Mouse (Mus musculus): Measurements from ENCODE around the gene Hsd17b3. TPM values are rescaled to one million over a fixed set of nuclear protein-coding genes. Genes with fewer than 3 reads are reported as not detected.

Hsd17b3 gene
- polyA plus RNA-seq, 1 experiment from 2014 or later = not detected

GRCm38 (mm10) chr13:64092141-64092540 is 3.1 kb upstream of the Hsd17b3 start:
- Histone ChIP-seq H3K9ac (ENCODE audit: low read length) (no peak overlapping the region), H3K4me1 (replicated peaks; ENCODE audit: control insufficient read depth, insufficient read depth, low read length) (peaks cover 4% of the 10 kb centered on the region; the same call in 1 of the 2 replicates), H3K4me3 (ENCODE audit: low read depth, low read length) (no peak overlapping the region), H3K27me3 (replicated peaks; ENCODE audit: control insufficient read depth, insufficient read depth, low read length) (no peaks in the 10 kb centered on the region), H3K4me2 (ENCODE audit: low read length) (no peak overlapping the region), H3K27ac (ENCODE audit: low read depth) (no peak overlapping the region), H3K9me3 (ENCODE audit: control insufficient read depth, low read length) (no peaks in the 10 kb centered on the region), H3K36me3 (ENCODE audit: control insufficient read depth, insufficient read depth, low read length) (no peaks in the 10 kb centered on the region)
- no peak for DNase-seq (ENCODE audit: low spot score)
- WGBS = 57% methylated on average over 3 of the region's 3 CpGs
- ATAC-seq (replicated peaks; ENCODE audit: low FRiP score, low TSS enrichment, low read depth) = no peak

GRCm38 (mm10) chr13:64091006-64091405 is 2.0 kb upstream of the Hsd17b3 start:
- no peaks in the 10 kb centered on the region for H3K27me3 ChIP-seq (replicated peaks; ENCODE audit: control insufficient read depth, insufficient read depth, low read length)
- H3K27ac ChIP-seq (ENCODE audit: low read depth) = no peak overlapping the region
- H3K36me3 ChIP-seq (ENCODE audit: control insufficient read depth, insufficient read depth, low read length) = no peaks in the 10 kb centered on the region
- no peaks in the 10 kb centered on the region for H3K9me3 ChIP-seq (ENCODE audit: control insufficient read depth, low read length)
- H3K4me3 ChIP-seq (ENCODE audit: low read depth, low read length) = no peak overlapping the region
- 78% methylated on average over 7 of the region's 7 CpGs for WGBS
- no peak overlapping the region for H3K9ac ChIP-seq (ENCODE audit: low read length)
- DNase-seq (ENCODE audit: low spot score) = no peak
- H3K4me2 ChIP-seq (ENCODE audit: low read length) = no peak overlapping the region
- no peak for ATAC-seq (replicated peaks; ENCODE audit: low FRiP score, low TSS enrichment, low read depth)
- peaks cover 4% of the 10 kb centered on the region; the same call in 1 of the 2 replicates for H3K4me1 ChIP-seq (replicated peaks; ENCODE audit: control insufficient read depth, insufficient read depth, low read length)

- no peak for DNase-seq (ENCODE audit: low spot score)
- no peak overlapping the region for H3K4me2 ChIP-seq (ENCODE audit: low read length)
- H3K27ac ChIP-seq (ENCODE audit: low read depth) = no peak overlapping the region
- no peaks in the 10 kb centered on the region for H3K36me3 ChIP-seq (ENCODE audit: control insufficient read depth, insufficient read depth, low read length)
- no peaks in the 10 kb centered on the region for H3K9me3 ChIP-seq (ENCODE audit: control insufficient read depth, low read length)
- ATAC-seq (replicated peaks; ENCODE audit: low FRiP score, low TSS enrichment, low read depth) = no peak
- WGBS = 74% methylated on average over 5 of the region's 5 CpGs
- H3K4me1 ChIP-seq (replicated peaks; ENCODE audit: control insufficient read depth, insufficient read depth, low read length) = peaks cover 4% of the 10 kb centered on the region; the same call in 1 of the 2 replicates
- H3K9ac ChIP-seq (ENCODE audit: low read length) = no peak overlapping the region
- H3K4me3 ChIP-seq (ENCODE audit: low read depth, low read length) = no peak overlapping the region
- no peaks in the 10 kb centered on the region for H3K27me3 ChIP-seq (replicated peaks; ENCODE audit: control insufficient read depth, insufficient read depth, low read length)
These were observed 1.2 kb upstream of the Hsd17b3 start for GRCm38 (mm10) chr13:64090278-64090677.

GRCm38 (mm10) chr13:64088057-64088456 is 973 bp downstream of the Hsd17b3 start:
- Histone ChIP-seq H3K4me2 (ENCODE audit: low read length) (no peak overlapping the region), H3K9ac (ENCODE audit: low read length) (no peak overlapping the region), H3K36me3 (ENCODE audit: control insufficient read depth, insufficient read depth, low read length) (no peaks in the 10 kb centered on the region), H3K27ac (ENCODE audit: low read depth) (no peak overlapping the region), H3K27me3 (replicated peaks; ENCODE audit: control insufficient read depth, insufficient read depth, low read length) (no peaks in the 10 kb centered on the region), H3K9me3 (ENCODE audit: control insufficient read depth, low read length) (no peaks in the 10 kb centered on the region), H3K4me3 (ENCODE audit: low read depth, low read length) (no peak overlapping the region), H3K4me1 (replicated peaks; ENCODE audit: control insufficient read depth, insufficient read depth, low read length) (no peaks in the 10 kb centered on the region)
- no peak for ATAC-seq (replicated peaks; ENCODE audit: low FRiP score, low TSS enrichment, low read depth)
- WGBS = 78% methylated on average over 7 of the region's 7 CpGs
- DNase-seq (ENCODE audit: low spot score) = no peak

DNA sequence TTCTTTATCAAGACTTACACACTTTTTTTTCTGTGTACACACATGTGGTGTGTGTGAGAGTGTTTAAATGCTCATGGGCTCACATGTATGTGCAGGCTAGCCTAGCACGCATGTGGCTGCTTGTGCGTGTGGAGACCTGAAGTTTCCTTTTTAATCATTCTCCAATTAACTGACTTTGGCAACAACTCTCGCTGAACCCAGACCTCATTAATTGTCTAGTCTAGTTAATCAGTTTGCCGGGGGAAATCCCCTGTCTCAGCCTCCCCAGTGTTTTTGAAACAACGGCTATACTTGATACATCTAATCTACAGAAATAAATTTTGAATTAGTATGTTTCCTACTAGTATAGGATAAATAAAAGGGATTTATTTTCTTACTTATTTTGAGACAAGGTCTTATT is 3.0 kb downstream of the Hsd17b3 start:
- ATAC-seq (replicated peaks; ENCODE audit: low FRiP score, low TSS enrichment, low read depth) = no peak
- Histone ChIP-seq H3K36me3 (ENCODE audit: control insufficient read depth, insufficient read depth, low read length) (no peaks in the 10 kb centered on the region), H3K4me3 (ENCODE audit: low read depth, low read length) (no peak overlapping the region), H3K4me1 (replicated peaks; ENCODE audit: control insufficient read depth, insufficient read depth, low read length) (peaks cover 4% of the 10 kb centered on the region; the same call in 1 of the 2 replicates), H3K9ac (ENCODE audit: low read length) (no peak overlapping the region), H3K27me3 (replicated peaks; ENCODE audit: control insufficient read depth, insufficient read depth, low read length) (no peaks in the 10 kb centered on the region), H3K27ac (ENCODE audit: low read depth) (no peak overlapping the region), H3K9me3 (ENCODE audit: control insufficient read depth, low read length) (no peaks in the 10 kb centered on the region), H3K4me2 (ENCODE audit: low read length) (no peak overlapping the region)
- no peak for DNase-seq (ENCODE audit: low spot score)
- 91% methylated on average over 5 of the region's 5 CpGs for WGBS

DNA sequence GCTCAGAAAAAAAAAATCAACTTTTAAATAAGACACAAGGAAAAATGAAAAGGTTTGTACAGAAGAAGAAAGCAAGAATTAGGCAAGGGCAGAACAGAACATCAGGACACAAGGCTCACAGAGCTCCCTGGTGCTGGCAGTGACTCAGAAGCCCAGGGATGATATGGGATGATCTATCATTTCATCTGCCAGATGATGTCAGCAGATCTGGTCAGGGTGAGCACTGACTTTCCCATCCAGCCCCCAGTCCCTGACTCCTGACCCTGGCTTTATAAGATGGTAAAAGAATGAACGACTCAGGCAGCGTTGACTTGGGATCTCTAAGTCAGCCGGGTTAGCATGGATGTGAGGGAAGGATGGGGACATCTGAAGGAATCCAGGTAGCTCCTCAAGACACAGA is 5.7 kb downstream of the Hsd17b3 start:
- no peak overlapping the region for H3K9ac ChIP-seq (ENCODE audit: low read length)
- H3K27me3 ChIP-seq (replicated peaks; ENCODE audit: control insufficient read depth, insufficient read depth, low read length) = no peaks in the 10 kb centered on the region
- H3K36me3 ChIP-seq (ENCODE audit: control insufficient read depth, insufficient read depth, low read length) = no peaks in the 10 kb centered on the region
- H3K4me3 ChIP-seq (ENCODE audit: low read depth, low read length) = no peak overlapping the region
- WGBS = 76% methylated on average over 3 of the region's 3 CpGs
- H3K4me1 ChIP-seq (replicated peaks; ENCODE audit: control insufficient read depth, insufficient read depth, low read length) = peaks cover 4% of the 10 kb centered on the region; the same call in 1 of the 2 replicates
- H3K27ac ChIP-seq (ENCODE audit: low read depth) = no peak overlapping the region
- DNase-seq (ENCODE audit: low spot score) = no peak
- H3K9me3 ChIP-seq (ENCODE audit: control insufficient read depth, low read length) = no peaks in the 10 kb centered on the region
- no peak overlapping the region for H3K4me2 ChIP-seq (ENCODE audit: low read length)
- no peak for ATAC-seq (replicated peaks; ENCODE audit: low FRiP score, low TSS enrichment, low read depth)

- no peak overlapping the region for H3K9ac ChIP-seq (ENCODE audit: low read length)
- H3K27me3 ChIP-seq (replicated peaks; ENCODE audit: control insufficient read depth, insufficient read depth, low read length) = no peaks in the 10 kb centered on the region
- no peak for DNase-seq (ENCODE audit: low spot score)
- H3K36me3 ChIP-seq (ENCODE audit: control insufficient read depth, insufficient read depth, low read length) = no peaks in the 10 kb centered on the region
- ATAC-seq (replicated peaks; ENCODE audit: low FRiP score, low TSS enrichment, low read depth) = no peak
- WGBS = 46% methylated on average over 16 of the region's 16 CpGs
- H3K27ac ChIP-seq (ENCODE audit: low read depth) = no peak overlapping the region
- H3K4me1 ChIP-seq (replicated peaks; ENCODE audit: control insufficient read depth, insufficient read depth, low read length) = peaks cover 4% of the 10 kb centered on the region; the same call in 1 of the 2 replicates
- H3K4me3 ChIP-seq (ENCODE audit: low read depth, low read length) = no peak overlapping the region
- H3K9me3 ChIP-seq (ENCODE audit: control insufficient read depth, low read length) = no peaks in the 10 kb centered on the region
- no peak overlapping the region for H3K4me2 ChIP-seq (ENCODE audit: low read length)
These were observed 7.8 kb downstream of the Hsd17b3 start for GRCm38 (mm10) chr13:64081012-64081919.

- WGBS = 81% methylated on average over 5 of the region's 5 CpGs
- H3K4me3 ChIP-seq (ENCODE audit: low read depth, low read length) = no peak overlapping the region
- H3K9me3 ChIP-seq (ENCODE audit: control insufficient read depth, low read length) = no peaks in the 10 kb centered on the region
- peaks cover 4% of the 10 kb centered on the region; the same call in 1 of the 2 replicates for H3K4me1 ChIP-seq (replicated peaks; ENCODE audit: control insufficient read depth, insufficient read depth, low read length)
- no peak for DNase-seq (ENCODE audit: low spot score)
- no peak overlapping the region for H3K27ac ChIP-seq (ENCODE audit: low read depth)
- no peaks in the 10 kb centered on the region for H3K36me3 ChIP-seq (ENCODE audit: control insufficient read depth, insufficient read depth, low read length)
- ATAC-seq (replicated peaks; ENCODE audit: low FRiP score, low TSS enrichment, low read depth) = no peak
- H3K9ac ChIP-seq (ENCODE audit: low read length) = no peak overlapping the region
- H3K27me3 ChIP-seq (replicated peaks; ENCODE audit: control insufficient read depth, insufficient read depth, low read length) = no peaks in the 10 kb centered on the region
- no peak overlapping the region for H3K4me2 ChIP-seq (ENCODE audit: low read length)
These were observed 11.4 kb downstream of the Hsd17b3 start for GRCm38 (mm10) chr13:64077591-64077990.

DNA sequence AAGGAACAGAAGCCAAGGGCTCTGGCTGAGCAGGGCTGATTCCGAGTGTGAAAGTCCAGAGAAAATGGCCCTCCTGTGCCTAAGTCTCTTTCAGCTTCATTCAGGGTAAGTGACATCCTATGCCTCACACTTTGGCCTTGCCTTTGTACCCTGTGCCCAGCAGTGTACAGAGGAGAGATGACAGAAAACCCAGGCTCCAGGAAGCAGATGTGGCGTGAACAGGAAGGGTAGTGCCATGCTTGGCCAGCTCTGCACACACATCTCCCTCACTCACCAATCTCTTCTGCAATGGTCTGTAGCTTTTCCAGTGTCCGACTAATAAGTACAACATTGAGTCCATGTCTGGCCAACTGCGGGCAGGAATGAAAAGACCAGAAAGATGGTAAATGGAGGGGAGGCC is 13.0 kb downstream of the Hsd17b3 start:
- Histone ChIP-seq H3K27ac (ENCODE audit: low read depth) (no peak overlapping the region), H3K27me3 (replicated peaks; ENCODE audit: control insufficient read depth, insufficient read depth, low read length) (no peaks in the 10 kb centered on the region), H3K9ac (ENCODE audit: low read length) (no peak overlapping the region), H3K36me3 (ENCODE audit: control insufficient read depth, insufficient read depth, low read length) (no peaks in the 10 kb centered on the region), H3K4me2 (ENCODE audit: low read length) (no peak overlapping the region), H3K4me3 (ENCODE audit: low read depth, low read length) (no peak overlapping the region), H3K4me1 (replicated peaks; ENCODE audit: control insufficient read depth, insufficient read depth, low read length) (no peaks in the 10 kb centered on the region; the same call in 1 of the 2 replicates), H3K9me3 (ENCODE audit: control insufficient read depth, low read length) (no peaks in the 10 kb centered on the region)
- DNase-seq (ENCODE audit: low spot score) (no peak), ATAC-seq (replicated peaks; ENCODE audit: low FRiP score, low TSS enrichment, low read depth) (no peak)
- 87% methylated on average over 4 of the region's 4 CpGs for WGBS

Data from intestine, embryonic 14.5 days (tissue).